Mouse (Mus musculus) neural tube, embryonic 11.5 days (tissue): ENCODE results near the gene Wdr1. TPM values are rescaled to one million over a fixed set of nuclear protein-coding genes. Genes with fewer than 3 reads are reported as not detected.
A peak's percentile ranks its signal among the peaks of the same experiment; 100 is the strongest.

ENCODE experiments used
- ATAC-seq: fragments of 200-750 bp; cut with Nextera tagmentation; 2 replicates; pipeline ENCODE4 v1.8.0; 2017; ENCODE audit warnings: moderate number of reproducible peaks, mild to moderate bottlenecking, moderate TSS enrichment, moderate library complexity; ENCODE audit not compliant: insufficient read depth, low FRiP score, low TSS enrichment
- DNase-seq: peaks from one replicate; pipeline ENCODE4 v3.0.0-alpha.2; 2015; ENCODE audit warnings: low spot score
- H3K27ac ChIP-seq: fragments of 300-500 bp; sonication (generic); 2 replicates; pipeline ENCODE4 v1.5.1; 2014; ENCODE audit warnings: low read depth, mild to moderate bottlenecking, low read length
- H3K27me3 ChIP-seq: fragments of 300-500 bp; sonication (generic); 2 replicates; pipeline ENCODE4 v1.6.1; 2014; ENCODE audit warnings: mild to moderate bottlenecking, low read length, mixed read lengths; ENCODE audit not compliant: control insufficient read depth, insufficient read depth
- H3K36me3 ChIP-seq: fragments of 300-500 bp; sonication (generic); 2 replicates; pipeline ENCODE4 v1.6.1; 2014; ENCODE audit warnings: mild to moderate bottlenecking, low read length, moderate library complexity, mixed read lengths; ENCODE audit not compliant: control insufficient read depth, insufficient read depth
- H3K4me1 ChIP-seq: fragments of 300-500 bp; sonication (generic); 2 replicates; pipeline ENCODE4 v1.6.1; 2014; ENCODE audit warnings: low read length, mixed read lengths; ENCODE audit not compliant: control insufficient read depth, insufficient read depth
- H3K4me2 ChIP-seq: fragments of 300-500 bp; sonication (generic); 2 replicates; pipeline ENCODE4 v1.6.1; 2014; ENCODE audit warnings: low read depth, mild to moderate bottlenecking, moderate library complexity
- H3K4me3 ChIP-seq: fragments of 300-500 bp; sonication (generic); 2 replicates; pipeline ENCODE4 v1.5.1; 2014; ENCODE audit warnings: low read depth, low read length
- H3K9ac ChIP-seq: fragments of 300-500 bp; sonication (generic); 2 replicates; pipeline ENCODE4 v1.6.1; 2014; ENCODE audit warnings: mild to moderate bottlenecking, low read length
- H3K9me3 ChIP-seq: fragments of 300-500 bp; sonication (generic); 2 replicates; pipeline ENCODE4 v1.6.1; 2016; ENCODE audit warnings: low read length; ENCODE audit not compliant: control insufficient read depth
- WGBS: fragments of 180-500 bp; shearing (Covaris S2); extraction: QIAGEN DNeasy Blood & Tissue Kit; methylation state at CpG from one replicate; pipeline ENCODE4 v1.1.7; 2014; 5-methylcytosine and 5-hydroxymethylcytosine counted together
- polyA plus RNA-seq: library from polyadenylated mRNA; unstranded; fragments of >200 nt; fragmentation: Nextera tagmentation; extraction: Ambion mirVana; gene quantifications from 2 replicates; pipeline ENCODE4 v1.2.1, GENCODE M21; 2014

Gene Wdr1
- polyA plus RNA-seq, 1 experiment from 2014 or later: 170 TPM

DNA sequence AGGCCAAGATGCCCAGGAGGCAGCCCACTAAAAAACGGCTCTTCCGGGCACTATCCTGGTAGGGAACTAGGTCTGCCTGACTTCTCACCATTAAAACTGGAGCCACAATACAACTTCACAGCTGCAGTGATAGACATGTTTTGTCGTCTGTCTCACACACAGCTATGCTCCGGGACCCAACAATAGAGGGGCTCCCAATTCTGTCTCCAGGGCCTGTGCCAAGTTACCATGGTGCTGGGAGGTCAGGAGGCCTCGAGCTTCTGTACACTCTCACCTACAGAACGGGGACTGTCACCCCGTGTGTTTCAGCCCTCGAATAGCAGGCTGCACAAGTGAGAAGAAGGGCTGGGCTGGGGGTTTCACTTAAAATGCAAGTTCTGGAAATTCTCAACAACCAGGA, 24.5 kb downstream of the Wdr1 start:
- WGBS: 90% methylated on average over 8 of the region's 8 CpGs
- Histone ChIP-seq H3K27ac (no peak overlapping the region), H3K27me3 (no peaks in the 10 kb centered on the region), H3K9me3 (no peaks in the 10 kb centered on the region), H3K9ac (no peak overlapping the region), H3K36me3 (peaks cover 24% of the 10 kb centered on the region), H3K4me1 (no peaks in the 10 kb centered on the region), H3K4me2 (no peak overlapping the region), H3K4me3 (no peak overlapping the region)
- ATAC-seq (no peak), DNase-seq (no peak)

DNA sequence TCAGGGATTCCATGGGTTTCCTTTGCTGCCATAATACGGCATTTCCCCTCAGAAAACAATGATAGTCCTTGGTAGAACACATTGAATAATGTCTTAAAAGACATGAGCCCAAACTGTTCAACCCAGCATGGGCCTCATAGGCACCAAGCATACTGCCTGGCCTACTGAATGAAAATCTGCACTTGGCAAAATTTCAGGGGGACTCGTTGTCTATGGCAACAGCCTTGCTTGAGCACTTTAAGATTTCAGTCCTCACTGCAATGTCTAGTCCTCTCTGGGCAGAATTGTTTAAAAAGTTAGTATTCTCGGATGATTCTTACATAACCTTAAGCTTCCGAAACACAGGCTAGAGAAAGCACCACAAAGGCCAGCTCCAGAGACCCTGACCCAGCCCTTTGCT, 25.2 kb downstream of the Wdr1 start:
- Histone ChIP-seq H3K27ac (no peak overlapping the region), H3K9me3 (no peaks in the 10 kb centered on the region), H3K4me3 (no peak overlapping the region), H3K9ac (no peak overlapping the region), H3K4me2 (no peak overlapping the region), H3K27me3 (no peaks in the 10 kb centered on the region), H3K4me1 (no peaks in the 10 kb centered on the region), H3K36me3 (peaks cover 23% of the 10 kb centered on the region)
- ATAC-seq: no peak
- WGBS: 91% methylated on average over 4 of the region's 4 CpGs
- DNase-seq: no peak

DNA sequence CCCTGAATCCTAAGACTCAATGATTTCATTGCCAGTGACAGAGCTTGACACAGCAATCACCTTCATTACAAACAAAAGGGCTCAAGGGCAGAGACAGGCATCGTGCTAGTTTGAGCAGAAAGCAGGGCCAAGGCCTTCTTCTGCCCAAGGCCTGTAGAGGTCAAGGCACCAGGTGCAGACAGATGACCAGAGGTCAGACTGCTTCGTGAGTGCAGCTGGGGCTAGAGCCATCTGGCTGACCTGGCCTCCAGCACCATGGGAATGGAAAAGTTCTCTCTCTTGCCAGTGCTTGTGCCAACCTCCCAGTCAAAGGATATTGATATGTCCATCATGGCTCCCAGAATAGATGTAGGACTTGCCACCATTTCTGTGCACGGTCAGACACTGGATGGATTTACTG, 26.2 kb downstream of the Wdr1 start:
- Histone ChIP-seq H3K9ac (no peak overlapping the region), H3K27me3 (no peaks in the 10 kb centered on the region), H3K27ac (no peak overlapping the region), H3K9me3 (no peaks in the 10 kb centered on the region), H3K4me3 (no peak overlapping the region), H3K4me2 (no peak overlapping the region), H3K4me1 (no peaks in the 10 kb centered on the region), H3K36me3 (peaks cover 29% of the 10 kb centered on the region)
- DNase-seq (no peak), ATAC-seq (no peak)
- WGBS: 88% methylated on average over 3 of the region's 3 CpGs

DNA sequence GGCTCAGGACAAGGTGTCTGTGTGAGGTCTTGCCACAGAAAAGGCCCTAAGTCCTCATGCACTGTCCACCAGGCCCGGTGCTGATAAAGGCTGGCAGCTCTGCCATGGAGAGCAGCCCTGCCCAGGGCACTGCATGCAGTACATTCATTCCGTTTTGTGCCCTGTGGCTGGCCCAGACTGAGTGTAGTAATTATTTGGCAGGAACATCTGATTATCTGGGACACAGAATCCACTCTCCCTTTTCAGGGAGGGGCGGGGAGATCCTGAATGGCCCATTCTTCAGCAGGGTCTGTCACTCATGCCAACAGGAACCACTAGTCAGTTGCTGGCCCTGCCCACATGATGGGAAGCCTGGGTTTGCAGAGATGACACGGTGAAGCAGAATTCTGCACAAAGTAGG, 30.9 kb downstream of the Wdr1 start:
- ATAC-seq: no peak
- Histone ChIP-seq H3K4me2 (no peak overlapping the region), H3K36me3 (peaks cover 35% of the 10 kb centered on the region)

DNA sequence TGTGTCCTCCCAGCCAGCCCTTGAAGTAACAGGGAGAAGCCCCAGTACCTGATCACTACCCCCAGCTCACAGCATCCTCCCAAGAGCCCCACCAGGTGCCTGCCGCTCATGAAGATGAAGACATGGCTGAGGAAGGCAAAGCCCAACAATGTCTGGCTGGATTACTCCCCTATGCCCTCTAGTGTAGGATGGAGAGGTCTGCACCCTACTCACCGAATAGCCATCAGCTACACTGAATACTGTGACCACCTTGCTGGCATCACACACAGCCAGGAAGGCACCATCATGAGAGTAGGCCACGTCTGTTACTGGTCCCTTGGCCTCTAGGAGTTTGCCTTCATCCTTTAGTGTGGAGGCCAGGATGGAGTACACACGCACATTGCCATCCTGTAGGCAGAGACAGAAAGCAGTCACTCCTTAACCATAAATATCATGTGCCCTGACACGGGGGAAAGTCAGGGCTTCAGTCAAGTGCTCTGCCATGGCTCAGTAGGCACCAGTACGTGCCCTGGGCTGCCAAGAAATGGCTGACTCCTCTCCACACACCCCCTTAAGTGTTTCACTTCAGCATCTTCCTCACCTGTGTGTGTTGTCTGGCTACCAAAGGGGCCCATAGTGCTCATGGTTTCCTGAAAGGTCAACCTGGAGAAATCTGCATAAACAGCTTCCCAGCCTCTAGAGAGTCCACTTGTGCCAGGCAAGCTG, 33.1 kb downstream of the Wdr1 start:
- Histone ChIP-seq H3K27ac (no peak overlapping the region), H3K4me1 (no peaks in the 10 kb centered on the region), H3K4me2 (no peak overlapping the region), H3K9ac (no peak overlapping the region), H3K27me3 (no peaks in the 10 kb centered on the region), H3K4me3 (no peak overlapping the region), H3K36me3 (peaks cover 25% of the 10 kb centered on the region), H3K9me3 (no peaks in the 10 kb centered on the region)
- ATAC-seq (peak; percentile 53; the same call in 1 of the 2 replicates), DNase-seq (peak; percentile 28)
- 84% methylated on average over 6 of the region's 6 CpGs for WGBS

More for the DNA sequence above, 30.9 kb downstream of the Wdr1 start:
- no peaks in the 10 kb centered on the region for H3K4me1 ChIP-seq
- H3K27me3 ChIP-seq: no peaks in the 10 kb centered on the region
- H3K27ac ChIP-seq: no peak overlapping the region
- H3K9me3 ChIP-seq: no peaks in the 10 kb centered on the region
- DNase-seq: no peak
- no peak overlapping the region for H3K9ac ChIP-seq
- H3K4me3 ChIP-seq: no peak overlapping the region
- WGBS: 90% methylated on average over 4 of the region's 4 CpGs

DNA sequence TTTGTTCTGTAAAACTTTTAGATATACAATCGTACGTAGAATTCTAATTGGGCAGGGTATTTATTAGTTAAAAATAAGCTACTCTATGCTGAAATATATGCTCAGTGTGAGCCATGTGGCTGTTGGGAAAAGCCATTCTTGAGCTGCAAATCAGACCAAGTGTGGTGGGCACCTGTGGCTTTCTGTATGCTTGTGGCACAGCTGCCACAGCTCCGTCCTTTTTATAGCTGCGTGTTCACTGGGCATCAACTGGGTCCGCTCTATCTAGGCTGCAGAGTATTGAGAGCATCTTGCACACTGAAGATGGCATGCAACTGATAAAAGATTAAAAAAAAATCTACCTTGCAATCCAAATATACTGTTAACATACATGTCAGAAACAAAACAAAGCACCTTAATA, 40.0 kb downstream of the Wdr1 start:
- H3K9ac ChIP-seq: no peak overlapping the region
- WGBS: 94% methylated on average over 5 of the region's 5 CpGs
- H3K27ac ChIP-seq: no peak overlapping the region
- no peak overlapping the region for H3K4me2 ChIP-seq
- no peaks in the 10 kb centered on the region for H3K4me1 ChIP-seq
- H3K36me3 ChIP-seq: peaks cover 4% of the 10 kb centered on the region; the same call in 1 of the 2 replicates
- H3K27me3 ChIP-seq: no peaks in the 10 kb centered on the region
- no peaks in the 10 kb centered on the region for H3K9me3 ChIP-seq
- ATAC-seq (no peak), DNase-seq (no peak)
- no peak overlapping the region for H3K4me3 ChIP-seq

DNA sequence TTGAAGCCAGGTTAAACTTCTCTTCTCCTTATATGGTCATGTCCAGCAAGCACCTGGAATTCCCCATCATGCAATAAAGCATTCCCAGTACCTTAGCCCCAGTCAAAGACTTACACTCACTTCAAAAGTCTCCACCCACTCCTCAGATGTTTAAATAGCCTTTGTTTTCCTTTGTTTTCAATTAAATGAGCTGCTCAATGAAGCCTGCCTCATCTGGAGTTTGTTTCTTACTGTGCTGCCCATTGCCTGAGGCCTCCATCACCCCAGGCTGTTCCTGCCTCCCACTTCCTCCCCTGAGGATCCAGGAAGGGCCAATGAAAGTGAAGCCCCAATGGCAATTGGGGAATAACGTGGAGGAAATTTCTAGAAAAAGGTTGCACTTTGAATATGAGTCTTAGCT, 42.2 kb downstream of the Wdr1 start:
- no peak overlapping the region for H3K4me3 ChIP-seq
- no peak overlapping the region for H3K27ac ChIP-seq
- H3K9me3 ChIP-seq: no peaks in the 10 kb centered on the region
- H3K4me2 ChIP-seq: no peak overlapping the region
- H3K27me3 ChIP-seq: no peaks in the 10 kb centered on the region
- 45% methylated on average over 1 of the region's 1 CpGs for WGBS
- DNase-seq (no peak), ATAC-seq (no peak)
- H3K4me1 ChIP-seq: no peaks in the 10 kb centered on the region
- no peaks in the 10 kb centered on the region for H3K36me3 ChIP-seq
- H3K9ac ChIP-seq: no peak overlapping the region

DNA sequence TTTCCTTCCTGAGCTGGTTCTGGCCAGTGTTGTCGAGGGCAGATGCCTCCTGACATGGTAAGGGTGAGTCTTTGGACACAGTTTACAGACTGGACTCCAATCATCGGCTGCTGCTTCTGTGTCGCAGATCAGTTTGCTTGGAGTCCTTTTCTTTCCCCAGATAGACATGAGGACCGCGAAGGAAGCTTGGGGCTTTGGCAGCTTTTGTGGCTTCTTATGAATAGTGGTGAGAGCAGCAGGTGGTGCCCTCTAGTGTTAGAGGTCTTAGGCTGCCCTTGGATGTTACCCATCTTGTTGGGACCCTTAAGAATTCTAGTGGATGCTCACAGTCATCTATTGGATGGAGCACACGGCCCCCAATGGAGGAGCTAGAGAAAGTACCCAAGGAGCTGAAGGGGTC, 46.8 kb downstream of the Wdr1 start:
- no peaks in the 10 kb centered on the region; the same call in 1 of the 2 replicates for H3K4me1 ChIP-seq
- no peak overlapping the region for H3K4me3 ChIP-seq
- no peaks in the 10 kb centered on the region for H3K9me3 ChIP-seq
- ATAC-seq (no peak), DNase-seq (peak; percentile 43)
- no peak overlapping the region for H3K27ac ChIP-seq
- H3K4me2 ChIP-seq: no peak overlapping the region
- no peaks in the 10 kb centered on the region for H3K27me3 ChIP-seq
- H3K9ac ChIP-seq: no peak overlapping the region
- H3K36me3 ChIP-seq: no peaks in the 10 kb centered on the region
- 62% methylated on average over 6 of the region's 6 CpGs for WGBS

DNA sequence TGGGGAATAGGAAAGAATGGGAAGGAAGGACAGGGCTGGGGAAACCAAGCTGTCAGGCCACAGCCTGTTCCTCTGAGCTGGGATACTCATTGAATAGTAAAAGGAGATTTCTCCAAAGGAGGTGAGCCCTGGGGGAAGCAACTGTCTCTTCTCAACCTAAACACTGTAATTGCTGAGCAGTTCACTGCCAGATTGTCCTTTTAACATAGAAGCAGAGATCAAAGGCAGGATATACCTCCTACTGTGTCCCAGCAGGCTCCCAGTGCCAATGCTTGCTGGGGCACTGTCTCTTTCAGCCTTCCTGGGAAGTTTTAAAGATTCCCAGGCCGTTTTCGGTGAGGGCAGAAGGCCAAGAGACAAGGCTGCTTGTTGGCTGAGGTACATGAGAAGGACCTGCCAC, 50.0 kb downstream of the Wdr1 start:
- Histone ChIP-seq H3K9me3 (no peaks in the 10 kb centered on the region), H3K27ac (no peak overlapping the region), H3K9ac (no peak overlapping the region), H3K4me3 (no peak overlapping the region), H3K4me2 (no peak overlapping the region), H3K36me3 (no peaks in the 10 kb centered on the region), H3K27me3 (no peaks in the 10 kb centered on the region), H3K4me1 (no peaks in the 10 kb centered on the region; the same call in 1 of the 2 replicates)
- ATAC-seq: no peak
- 0% methylated on average over 2 of the region's 2 CpGs for WGBS
- DNase-seq: no peak
